Mouse (Mus musculus): Measurements from ENCODE around the gene Rnf13.

GRCm38 (mm10) chr3:57691772-57692171 lies 44.1 kb upstream of the Rnf13 start:
- TF ChIP-seq CTCF (IDR thresholded peaks at IDR 0.05) (no peak), POLR2A (IDR thresholded peaks at IDR 0.05; ENCODE audit: insufficient read depth, low read depth, low read length) (no peak)
